Mouse (Mus musculus) heart, postnatal 0 days (tissue): Measurements from ENCODE around the gene Uchl1. TPM values are rescaled to one million over a fixed set of nuclear protein-coding genes. Genes with fewer than 3 reads are reported as not detected.
A peak's percentile ranks its signal among the peaks of the same experiment; 100 is the strongest.

ENCODE experiments used
- ATAC-seq: fragments of 200-750 bp; cut with Nextera tagmentation; 2 replicates; pipeline ENCODE4 v1.8.0; 2017; ENCODE audit warnings: low read depth, moderate number of reproducible peaks, moderate library complexity; ENCODE audit not compliant: insufficient read depth
- DNase-seq: peaks from one replicate; pipeline ENCODE4 v3.0.0-alpha.2; 2016; ENCODE audit warnings: low spot score
- H3K27ac ChIP-seq: fragments of 300-500 bp; sonication (generic); 2 replicates; pipeline ENCODE4 v1.5.1; 2014; ENCODE audit warnings: low read depth, mild to moderate bottlenecking
- H3K27me3 ChIP-seq: fragments of 300-500 bp; sonication (generic); 2 replicates; pipeline ENCODE4 v1.6.1; 2014; ENCODE audit warnings: low read length, mixed read lengths; ENCODE audit not compliant: control insufficient read depth, insufficient read depth
- H3K36me3 ChIP-seq: fragments of 300-500 bp; sonication (generic); replicated peaks from 2 replicates; pipeline ENCODE4 v1.6.1; 2014; ENCODE audit warnings: low read length, mixed read lengths; ENCODE audit not compliant: control insufficient read depth, insufficient read depth
- H3K4me1 ChIP-seq: fragments of 300-500 bp; sonication (generic); 2 replicates; pipeline ENCODE4 v1.6.1; 2014; ENCODE audit warnings: antibody characterized with exemption; ENCODE audit not compliant: control insufficient read depth, insufficient read depth
- H3K4me2 ChIP-seq: fragments of 300-500 bp; sonication (generic); 2 replicates; pipeline ENCODE4 v1.6.1; 2014; ENCODE audit warnings: low read depth, mild to moderate bottlenecking, low read length, moderate library complexity
- H3K4me3 ChIP-seq: fragments of 300-500 bp; sonication (generic); 2 replicates; pipeline ENCODE4 v1.5.1; 2014; ENCODE audit warnings: low read depth, low read length
- H3K9ac ChIP-seq: fragments of 300-500 bp; sonication (generic); replicated peaks from 2 replicates; pipeline ENCODE4 v1.6.1; 2014; ENCODE audit warnings: low read depth, low read length, mixed read lengths
- H3K9me3 ChIP-seq: fragments of 300-500 bp; sonication (generic); replicated peaks from 2 replicates; pipeline ENCODE4 v1.6.1; 2016; ENCODE audit warnings: low read length; ENCODE audit not compliant: control insufficient read depth
- CTCF ChIP-seq: IDR thresholded peaks from 2 replicates; pipeline ENCODE4 v1.5.1; 2016; ENCODE audit warnings: antibody characterized with exemption, control low read depth, low read depth
- EP300 ChIP-seq: IDR thresholded peaks from 2 replicates; pipeline ENCODE4 v1.6.1; 2016; ENCODE audit warnings: antibody characterized with exemption, low read depth
- WGBS: fragments of 180-500 bp; shearing (Covaris S2); extraction: QIAGEN DNeasy Blood & Tissue Kit; methylation state at CpG from one replicate; pipeline ENCODE4 v1.1.7; 2014; 5-methylcytosine and 5-hydroxymethylcytosine counted together
- polyA plus RNA-seq: library from polyadenylated mRNA; unstranded; fragments of >200 nt; fragmentation: Nextera tagmentation; extraction: Ambion mirVana; gene quantifications from 2 replicates; pipeline ENCODE4 v1.2.1, GENCODE M21; 2015
- total RNA-seq: library from RNA; depleted of rRNA; stranded (reverse); fragments of >200 nt; gene quantifications from 2 replicates; pipeline ENCODE4 v1.2.3, GENCODE M21; 2014; ENCODE audit warnings: low replicate concordance

Gene Uchl1
- total and polyA plus RNA-seq, 2 experiments from 2014 or later: 56.7 to 97.4 TPM

- Histone ChIP-seq H3K4me2 (no peak overlapping the region), H3K27me3 (peaks cover 15% of the 10 kb centered on the region; the same call in 1 of the 2 replicates), H3K4me3 (no peak overlapping the region), H3K9me3 (no peaks in the 10 kb centered on the region), H3K4me1 (peaks cover 15% of the 10 kb centered on the region; the same call in 1 of the 2 replicates), H3K36me3 (0 out of 2 replicates have a peak, but pooled peaks cover 7% of the 10 kb centered on the region), H3K9ac (no peak overlapping the region), H3K27ac (no peak overlapping the region)
- WGBS: 44% methylated on average over 10 of the region's 10 CpGs
- TF ChIP-seq EP300 (no peak), CTCF (no peak)
- no peak for ATAC-seq
- DNase-seq: no peak
These were observed 3.3 kb downstream of the Uchl1 start for GRCm38 (mm10) chr5:66679222-66679621.

- Histone ChIP-seq H3K36me3 (peaks cover 18% of the 10 kb centered on the region; the same call in 1 of the 2 replicates), H3K27me3 (no peaks in the 10 kb centered on the region), H3K4me2 (no peak overlapping the region), H3K9me3 (no peaks in the 10 kb centered on the region), H3K27ac (no peak overlapping the region), H3K9ac (no peak overlapping the region), H3K4me3 (no peak overlapping the region), H3K4me1 (peaks cover 6% of the 10 kb centered on the region; the same call in 1 of the 2 replicates)
- ATAC-seq (no peak), DNase-seq (no peak)
- no peak for TF ChIP-seq CTCF
- TF ChIP-seq EP300: no peak
- 84% methylated on average over 2 of the region's 2 CpGs for WGBS
These were observed 10.0 kb downstream of the Uchl1 start for GRCm38 (mm10) chr5:66685930-66686329.

GRCm38 (mm10) chr5:66686863-66687262, 11.0 kb downstream of the Uchl1 start:
- no peak for DNase-seq
- TF ChIP-seq EP300 (no peak), CTCF (no peak)
- ATAC-seq: no peak
- WGBS: 91% methylated on average over 13 of the region's 13 CpGs
- no peak overlapping the region for H3K4me3 ChIP-seq
- H3K27me3 ChIP-seq: no peaks in the 10 kb centered on the region
- no peak overlapping the region for H3K4me2 ChIP-seq
- H3K9me3 ChIP-seq: no peaks in the 10 kb centered on the region
- no peak overlapping the region for H3K27ac ChIP-seq
- H3K36me3 ChIP-seq: peaks cover 18% of the 10 kb centered on the region; the same call in 1 of the 2 replicates
- 0 out of 2 replicates have a peak, but pooled peaks cover 2% of the 10 kb centered on the region for H3K4me1 ChIP-seq
- H3K9ac ChIP-seq: no peak overlapping the region

- Histone ChIP-seq H3K4me3 (no peak overlapping the region), H3K36me3 (peaks cover 18% of the 10 kb centered on the region; the same call in 1 of the 2 replicates), H3K4me1 (no peaks in the 10 kb centered on the region), H3K27me3 (no peaks in the 10 kb centered on the region), H3K9me3 (no peaks in the 10 kb centered on the region), H3K9ac (no peak overlapping the region), H3K4me2 (no peak overlapping the region), H3K27ac (no peak overlapping the region)
- DNase-seq (no peak), ATAC-seq (no peak)
- no peak for TF ChIP-seq EP300
- TF ChIP-seq CTCF: no peak
- 78% methylated on average over 9 of the region's 9 CpGs for WGBS
These were observed 11.8 kb downstream of the Uchl1 start for GRCm38 (mm10) chr5:66687737-66688136.

GRCm38 (mm10) chr5:66688286-66688685, 12.4 kb downstream of the Uchl1 start:
- ATAC-seq (no peak), DNase-seq (no peak)
- Histone ChIP-seq H3K27ac (no peak overlapping the region), H3K9me3 (no peaks in the 10 kb centered on the region), H3K4me3 (no peak overlapping the region), H3K4me1 (no peaks in the 10 kb centered on the region), H3K4me2 (no peak overlapping the region), H3K36me3 (peaks cover 17% of the 10 kb centered on the region; the same call in 1 of the 2 replicates), H3K27me3 (no peaks in the 10 kb centered on the region), H3K9ac (no peak overlapping the region)
- TF ChIP-seq CTCF (no peak), EP300 (no peak)
- WGBS: 87% methylated on average over 5 of the region's 5 CpGs

- H3K36me3 ChIP-seq: peaks cover 7% of the 10 kb centered on the region; the same call in 1 of the 2 replicates
- no peak for ATAC-seq
- WGBS: 82% methylated on average over 9 of the region's 9 CpGs
- H3K9ac ChIP-seq: no peak overlapping the region
- no peaks in the 10 kb centered on the region for H3K9me3 ChIP-seq
- 0 out of 2 replicates have a peak overlapping the region, but pooled peaks have one; percentile 9 for H3K4me3 ChIP-seq
- TF ChIP-seq CTCF (no peak), EP300 (no peak)
- H3K27me3 ChIP-seq: no peaks in the 10 kb centered on the region
- peak overlapping the region; percentile 9; the same call in 1 of the 2 replicates for H3K4me2 ChIP-seq
- DNase-seq: no peak
- no peak overlapping the region for H3K27ac ChIP-seq
- no peaks in the 10 kb centered on the region for H3K4me1 ChIP-seq
These were observed 13.9 kb downstream of the Uchl1 start for GRCm38 (mm10) chr5:66689796-66690195.
